Mouse (Mus musculus) activated CD4-positive, CD25-positive, alpha-beta regulatory T cell, adult 9 weeks (primary cell): ENCODE measurements around the gene Pank3. TPM values are rescaled to one million over a fixed set of nuclear protein-coding genes. Genes with fewer than 3 reads are reported as not detected.

ENCODE experiments used
- polyA plus RNA-seq: library from polyadenylated mRNA; unstranded; fragments of 100-300 nt; shearing (Covaris generic); gene quantifications from one replicate; pipeline ENCODE4 v1.2.1, GENCODE M21; 2017

The Pank3 gene
- polyA plus RNA-seq: 10.7 TPM

DNA sequence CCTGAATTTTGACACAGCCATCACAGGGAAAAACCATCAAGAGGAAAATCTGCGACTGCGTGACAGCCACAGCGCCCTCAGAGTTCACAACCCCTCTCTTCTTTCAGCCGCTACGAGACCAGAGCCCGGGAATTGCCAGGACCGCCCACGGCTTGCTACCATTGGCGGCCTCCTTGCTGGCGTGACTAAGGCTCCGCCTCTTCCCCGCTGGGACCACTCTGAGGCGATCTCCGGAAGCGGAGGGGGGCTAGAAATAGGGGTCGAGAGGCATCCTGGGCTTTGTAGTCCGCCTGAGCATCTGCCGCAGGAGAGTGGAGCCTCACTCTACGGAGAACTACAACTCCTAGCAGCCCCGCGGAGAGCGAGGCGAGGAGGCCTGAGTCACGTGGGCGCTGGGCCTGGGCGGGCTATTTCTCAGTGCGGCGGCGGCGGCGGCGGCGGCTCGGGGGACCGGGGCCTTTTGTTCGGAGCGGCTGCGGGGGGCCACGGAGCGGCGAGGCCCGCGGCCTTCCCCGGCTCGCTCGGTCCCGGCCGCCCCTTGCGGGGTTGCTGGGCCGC is at the start of gene Pank3:
Gene Pank3 (plus strand): TSS at position 297 of the 558 bp plus-strand sequence.

DNA sequence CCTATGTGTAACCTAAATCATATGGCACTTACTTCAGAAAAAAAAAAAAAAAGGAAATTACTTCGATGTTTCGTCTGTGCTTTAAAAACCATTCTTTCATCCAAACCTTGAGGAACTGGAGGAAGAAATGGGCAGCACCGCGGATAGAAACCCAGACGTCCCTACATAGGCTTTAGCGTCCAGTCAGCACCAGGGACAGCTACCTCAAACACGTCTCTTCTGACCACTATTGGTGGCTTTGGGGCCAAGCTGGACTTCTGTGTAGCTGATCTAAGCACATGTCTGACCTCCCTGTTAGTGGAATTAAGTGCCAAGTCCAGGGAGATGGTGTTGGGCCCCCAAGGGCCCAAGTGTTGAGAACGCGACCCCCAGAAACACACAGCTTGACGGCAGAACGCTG is 29.6 kb downstream of the Pank3 start, which contains the start of gene Fbll1:
Gene Fbll1 (minus strand): TSS at position 11 of the 400 bp plus-strand sequence.

DNA sequence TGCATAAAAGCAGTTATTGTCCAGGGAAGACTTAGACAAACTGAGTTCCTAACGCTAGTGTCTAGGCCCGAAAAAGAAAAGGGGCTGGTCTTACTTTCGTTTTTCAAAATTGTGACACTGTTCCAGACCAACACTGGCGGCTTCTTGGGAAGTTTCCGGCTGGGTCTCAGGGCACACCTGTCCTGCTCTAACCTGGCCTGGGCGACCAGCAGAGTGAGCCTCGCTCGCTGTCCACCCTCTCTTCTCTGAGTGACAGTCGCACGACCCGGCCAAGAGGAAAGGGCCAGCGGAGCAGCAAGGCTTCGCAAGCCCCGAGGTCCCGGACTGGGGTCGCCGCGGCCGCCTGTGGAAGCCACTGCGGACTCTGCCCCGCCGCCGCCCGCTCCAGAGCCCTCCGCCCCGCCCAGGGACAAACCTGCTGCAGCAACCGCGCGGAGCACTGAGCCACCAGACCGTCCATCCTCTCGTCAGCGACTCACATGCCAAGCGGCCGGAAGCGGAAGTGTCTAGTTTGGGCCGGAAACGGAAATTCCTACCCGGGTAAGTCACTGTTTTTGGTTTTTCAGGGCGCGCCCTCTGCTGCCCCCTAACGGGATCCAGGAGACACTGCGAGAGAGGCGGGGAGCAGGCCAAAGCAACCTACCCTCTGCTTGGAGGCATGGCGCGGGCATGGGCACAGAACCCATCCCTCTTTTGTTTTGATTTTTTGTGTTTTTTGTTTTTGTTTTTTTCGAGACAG is 64.9 kb downstream of the Pank3 start, which contains the start of gene Rars:
Gene Rars (minus strand): TSS at position 485 of the 739 bp plus-strand sequence.

Other genes with a start within 250 kb of the Pank3 start
- gene Fbll1, start 29.4 kb downstream of the Pank3 start, polyA plus RNA-seq: not detected
- gene Rars, start 65.0 kb downstream of the Pank3 start, polyA plus RNA-seq: 74.4 TPM
- not detected for gene Wwc1, start 211.0 kb downstream of the Pank3 start, polyA plus RNA-seq